ENCODE assay signal across 8 mouse cellular contexts in the genomic region with DNA sequence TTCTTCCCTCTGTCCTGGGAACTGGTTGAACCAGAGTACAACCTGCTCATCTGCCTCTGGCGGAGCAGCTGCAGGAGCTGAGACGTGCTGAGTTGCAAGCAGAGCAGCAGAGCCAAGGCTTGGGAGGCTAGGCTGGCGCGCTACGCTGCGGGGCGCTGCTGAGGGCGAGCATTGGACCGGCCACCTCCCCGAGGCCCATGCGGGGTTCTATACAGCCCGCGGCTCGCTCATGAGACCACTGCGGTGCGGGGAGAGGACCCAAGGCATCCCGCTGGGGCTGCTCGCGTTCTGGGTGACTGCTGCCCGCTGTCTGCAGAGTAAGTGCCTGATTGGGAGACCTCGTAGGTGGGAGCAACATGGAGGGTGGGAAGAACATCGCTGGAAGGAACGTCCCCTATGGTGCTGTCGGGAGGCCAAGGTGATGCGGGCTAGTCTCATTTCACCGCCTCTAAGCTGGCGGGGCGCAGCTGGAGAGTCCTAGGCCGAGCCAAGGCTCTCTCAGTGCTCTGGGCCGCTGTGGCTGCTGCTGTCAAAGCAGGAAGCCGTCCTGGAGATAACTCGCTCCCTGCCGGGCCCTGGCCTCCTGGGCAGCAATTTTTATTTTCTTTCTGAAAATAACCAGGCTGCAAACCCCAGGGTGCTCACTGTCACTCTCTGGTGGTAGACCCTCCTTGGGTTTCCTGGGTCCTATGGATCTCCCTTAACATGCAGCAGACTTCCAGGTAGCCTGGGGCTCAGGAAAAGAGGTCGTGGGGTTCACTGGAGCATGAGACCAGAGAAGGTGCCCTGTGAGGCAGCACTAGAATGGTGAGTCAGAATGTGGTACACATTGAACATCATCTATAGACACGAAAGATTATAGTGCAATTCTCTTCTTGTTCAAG. TPM values are rescaled to one million over a fixed set of nuclear protein-coding genes. Genes with fewer than 3 reads are reported as not detected.
DNase-seq lines count a peak whose midpoint lies in the region; ATAC-seq lines count a peak whose summit lies in the region.

A gene (plus strand): TSS at position 4 of the 884 bp plus-strand sequence.

- WGBS in heart, embryonic 11.5 days (ENCODE audit: insufficient replicate concordance) = 4% methylated on average over 35 of the region's 35 CpGs
- 4% methylated on average over 35 of the region's 35 CpGs for WGBS in liver, embryonic 15.5 days (ENCODE audit: insufficient replicate concordance)

- H3K9me3 ChIP-seq in heart, embryonic 11.5 days (replicated peaks; ENCODE audit: control insufficient read depth, low read length) = no peaks in the 10 kb centered on the region
- no peaks in the 10 kb centered on the region for H3K9me3 ChIP-seq in liver, embryonic 15.5 days (replicated peaks)

- peak within 1 kb of the TSS; percentile 53 for H3K4me3 ChIP-seq in heart, embryonic 11.5 days (ENCODE audit: low read depth, low read length)
- H3K4me3 ChIP-seq in liver, embryonic 15.5 days (replicated peaks) = peak within 1 kb of the TSS; percentile 43

- H3K9ac ChIP-seq in heart, embryonic 11.5 days (ENCODE audit: low read depth, low read length) = peak within 1 kb of the TSS; percentile 80
- peak within 1 kb of the TSS; percentile 37; the same call in 1 of the 2 replicates for H3K9ac ChIP-seq in liver, embryonic 15.5 days

- H3K27me3 ChIP-seq in heart, embryonic 11.5 days (ENCODE audit: control insufficient read depth, insufficient read depth, low read length) = no peaks in the 10 kb centered on the region
- H3K27me3 ChIP-seq in liver, embryonic 15.5 days = peaks cover 26% of the 10 kb centered on the region

- DNase-seq in heart, adult 11 months = peak; percentile 88
- DNase-seq in heart, adult 9 months (ENCODE audit: low spot score in 2 of 2) = no peak
- peak; percentile 44 to 75 for DNase-seq in kidney, postnatal 25 days
- peak; percentile 68 for DNase-seq in retina, embryonic 14.5 days (ENCODE audit: low spot score)
- DNase-seq in spleen, adult 18-20 months = no peak

- no peaks in the 10 kb centered on the region for H3K36me3 ChIP-seq in heart, embryonic 11.5 days (ENCODE audit: control insufficient read depth, insufficient read depth, low read length)
- H3K36me3 ChIP-seq in liver, embryonic 15.5 days (replicated peaks) = no peaks in the 10 kb centered on the region

- peak; percentile 61 for ATAC-seq in common myeloid progenitor, adult 5-6 weeks (replicated peaks; ENCODE audit: low read depth, poor library complexity, severe bottlenecking)
- peak; percentile 62; the same call in 1 of the 2 replicates for ATAC-seq in heart, embryonic 11.5 days (replicated peaks; ENCODE audit: insufficient number of reproducible peaks, low FRiP score, low TSS enrichment)
- peak; percentile 37; the same call in 1 of the 2 replicates for ATAC-seq in liver, embryonic 15.5 days (ENCODE audit: insufficient read depth)

- H3K27ac ChIP-seq in heart, embryonic 11.5 days (ENCODE audit: low read depth, low read length) = peak within 1 kb of the TSS; percentile 36; the same call in 1 of the 2 replicates
- H3K27ac ChIP-seq in liver, embryonic 15.5 days (replicated peaks) = no peak within 1 kb of the TSS

- peaks cover 12% of the 10 kb centered on the region for H3K4me1 ChIP-seq in heart, embryonic 11.5 days (ENCODE audit: control insufficient read depth, insufficient read depth, low read length)
- H3K4me1 ChIP-seq in liver, embryonic 15.5 days (replicated peaks) = peaks cover 11% of the 10 kb centered on the region

- peak within 1 kb of the TSS; percentile 86 for H3K4me2 ChIP-seq in heart, embryonic 11.5 days
- H3K4me2 ChIP-seq in liver, embryonic 15.5 days = peak within 1 kb of the TSS; percentile 72

RNA-seq across cellular contexts. Expression of the gene that starts here (rescaled TPM):
- 1.0 TPM in 1 of 2 replicates, not detected in the other for total RNA-seq in common myeloid progenitor, adult 5-6 weeks (2017)
- polyA plus RNA-seq in heart, embryonic 11.5 days (2014; fragmentation: Nextera tagmentation; extraction: Ambion mirVana) = 3.7 and 5.3 TPM in 2 replicates
- polyA plus RNA-seq in liver, embryonic 15.5 days (2015; fragmentation: Nextera tagmentation; extraction: Ambion mirVana) = 0.25 and 0.31 TPM in 2 replicates

Comparison
In these comparisons a context has a peak if more than half of its experiments do, and no peak if none do; other contexts are left out.
1. DNase-seq: peak in heart, adult 11 months (single experiment), kidney, postnatal 25 days (2 of 2) and retina, embryonic 14.5 days (single experiment); none in heart, adult 9 months (0 of 2) and spleen, adult 18-20 months (0 of 2).
2. Peak in ATAC-seq, H3K4me3 ChIP-seq, H3K9ac ChIP-seq and H3K4me2 ChIP-seq in liver, embryonic 15.5 days; RNA of the gene not detected or under 1 TPM.
3. Peak in every context shown above with its lines, with median percentiles within 50 percentile points of each other: ATAC-seq.